Mouse (Mus musculus): ENCODE measurements around the gene Gpc5.
"Not testable (repeated sequence)": the region's sequence is repeated elsewhere in the genome, so short reads cannot be mapped to it uniquely, and the experiment has no call there.

Gene Gpc5

GRCm38 (mm10) chr14:115092081-115092480 lies at the start of gene Gpc5:
Gene Gpc5 (plus strand): TSS chr14:115092215.
- DNase-seq, result peak; percentile 89 to 91

DNA sequence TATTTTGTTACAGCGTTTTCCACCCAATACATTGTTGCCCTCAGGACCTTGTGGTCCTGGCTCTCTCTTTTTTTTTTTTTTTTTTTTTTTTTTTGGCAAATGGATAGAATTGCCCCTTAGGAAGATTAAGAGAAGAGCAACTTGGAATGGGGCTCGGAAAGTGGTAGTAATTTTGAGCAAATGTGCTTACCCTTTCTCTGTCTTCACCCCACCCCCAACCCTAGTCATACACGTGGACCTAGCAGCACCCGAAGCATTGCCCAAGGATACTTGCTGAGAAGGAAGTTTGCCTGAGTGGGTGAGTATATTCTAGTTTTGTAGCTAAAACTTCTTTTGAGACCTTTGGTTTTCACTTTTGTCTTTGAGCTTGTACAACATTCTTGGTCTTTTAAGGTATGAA lies 49.4 kb upstream of the Gpc5 start:
- DNase-seq, result peak in 1 of 2 experiments; percentile 9

DNA sequence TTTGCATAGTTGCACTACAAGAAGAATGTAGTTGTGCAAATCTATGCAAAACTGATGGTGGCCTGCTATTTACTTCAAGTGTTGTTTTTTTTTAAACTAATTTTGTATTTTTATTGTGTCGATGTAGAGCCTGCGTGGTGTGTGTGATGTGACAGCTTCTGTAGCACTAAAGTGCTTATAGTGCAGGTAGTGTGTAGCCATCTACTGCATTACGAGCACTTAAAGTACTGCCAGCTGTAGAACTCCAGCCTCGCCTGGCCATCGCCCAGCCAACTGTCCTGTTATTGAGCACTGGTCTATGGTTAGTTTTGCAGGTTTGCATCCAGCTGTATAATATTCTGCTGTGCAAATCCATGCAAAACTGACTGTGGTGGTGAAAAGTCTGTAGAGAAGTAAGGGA lies 48.0 kb upstream of the Gpc5 start:
- DNase-seq, result no peak

- no peak for DNase-seq
Observed at GRCm38 (mm10) chr14:115045712-115046111, 46.3 kb upstream of the Gpc5 start.

- DNase-seq, result no peak
Observed at GRCm38 (mm10) chr14:115047316-115047715, 44.7 kb upstream of the Gpc5 start.

- no peak for DNase-seq
Observed at GRCm38 (mm10) chr14:115047990-115048862, 43.8 kb upstream of the Gpc5 start.

- no peak for DNase-seq
Observed at GRCm38 (mm10) chr14:115048863-115049566, 43.0 kb upstream of the Gpc5 start.

- no peak for DNase-seq
Observed at GRCm38 (mm10) chr14:115049831-115050230, 42.2 kb upstream of the Gpc5 start.

DNA sequence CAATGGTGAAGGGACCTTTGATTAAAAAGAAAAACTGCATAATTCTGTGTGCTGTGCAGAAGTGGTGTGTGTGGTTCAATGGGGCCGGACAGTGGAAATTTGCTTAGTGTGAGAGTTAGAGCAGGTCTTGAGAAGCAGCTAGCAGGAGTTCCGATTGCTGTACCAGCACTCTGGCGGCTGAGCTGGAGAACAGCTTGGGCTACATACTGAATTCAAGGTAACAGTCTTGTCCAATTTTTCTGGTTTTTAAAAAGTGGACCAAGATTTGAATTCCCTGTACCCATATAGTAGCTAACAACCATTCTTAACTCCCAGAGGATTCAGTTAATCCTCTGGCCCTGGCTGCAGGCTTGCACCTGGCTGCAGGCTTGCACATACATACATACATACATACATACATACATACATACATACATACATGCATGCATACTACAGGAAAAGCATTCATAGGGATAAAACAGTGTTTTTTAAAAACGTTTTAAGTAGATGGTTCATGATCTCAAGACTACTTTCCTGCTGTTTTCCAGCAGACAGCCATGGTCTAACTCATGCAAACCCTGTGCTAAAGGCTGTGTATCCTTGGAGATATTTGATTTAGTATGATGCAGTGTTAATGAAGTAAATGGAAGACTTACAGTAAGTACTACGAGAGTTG lies 40.8 kb upstream of the Gpc5 start:
- DNase-seq, result no peak

DNA sequence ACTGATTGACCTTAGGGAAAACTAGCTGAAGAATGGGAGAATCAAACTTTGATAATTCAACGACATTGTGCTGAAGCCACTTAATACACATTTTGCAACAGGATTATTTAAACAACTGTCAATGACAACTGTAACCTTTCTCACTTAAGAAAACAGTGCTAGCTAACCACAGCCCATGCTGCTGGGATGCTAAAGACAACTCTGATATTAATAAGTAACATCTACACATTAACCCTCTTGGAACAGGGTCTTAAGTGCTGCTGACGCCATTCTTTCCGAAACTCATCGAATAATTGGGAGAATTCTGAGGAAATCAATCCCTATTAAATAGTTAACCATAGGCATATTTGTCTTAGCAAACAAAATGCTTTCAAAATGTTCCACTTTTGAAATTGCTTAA lies 39.6 kb upstream of the Gpc5 start:
- no peak for DNase-seq

DNA sequence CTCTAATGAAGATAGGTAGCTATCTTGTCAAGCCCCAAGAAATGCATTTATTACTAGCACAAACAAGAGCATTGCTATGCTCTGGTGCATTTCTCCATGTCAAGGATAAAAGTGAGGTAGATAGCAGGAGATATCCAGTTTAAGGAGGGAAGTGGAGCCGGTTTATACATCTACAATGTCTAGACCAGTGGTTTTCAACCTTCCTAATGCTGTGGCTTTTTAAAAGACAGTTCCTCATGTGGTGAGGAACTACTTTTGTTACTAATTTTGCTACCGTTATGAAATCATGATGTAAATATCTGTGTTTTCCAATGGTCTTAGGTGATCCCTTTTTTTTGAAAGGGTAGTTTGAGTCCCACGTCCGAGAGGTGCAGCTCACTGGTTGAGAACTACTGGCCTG lies 37.8 kb upstream of the Gpc5 start:
- DNase-seq, result no peak

- no peak for DNase-seq
Observed at GRCm38 (mm10) chr14:115057524-115057923, 34.5 kb upstream of the Gpc5 start.

GRCm38 (mm10) chr14:115066164-115066563 lies 25.9 kb upstream of the Gpc5 start:
- DNase-seq, result not testable (repeated sequence)

DNA sequence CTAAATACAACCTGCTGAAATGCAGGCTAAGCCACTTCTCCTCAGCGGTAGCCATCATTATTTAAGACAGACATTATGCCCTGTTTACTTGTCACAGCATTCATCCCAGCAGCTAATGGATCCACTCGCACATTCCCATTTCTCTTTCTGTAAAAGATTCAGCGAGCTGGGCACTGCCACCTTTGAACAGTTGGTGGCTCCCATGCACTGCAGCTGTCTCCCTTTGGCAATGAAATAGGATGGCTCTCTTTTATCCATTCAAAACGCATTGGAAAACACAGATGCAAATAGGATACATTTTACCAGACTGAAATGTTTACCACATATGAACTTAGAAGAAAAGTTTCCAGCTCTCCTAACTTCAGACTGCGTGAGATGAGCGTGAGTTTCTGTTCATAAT lies 21.5 kb upstream of the Gpc5 start:
- DNase-seq, result peak in 1 of 2 experiments; percentile 23

DNA sequence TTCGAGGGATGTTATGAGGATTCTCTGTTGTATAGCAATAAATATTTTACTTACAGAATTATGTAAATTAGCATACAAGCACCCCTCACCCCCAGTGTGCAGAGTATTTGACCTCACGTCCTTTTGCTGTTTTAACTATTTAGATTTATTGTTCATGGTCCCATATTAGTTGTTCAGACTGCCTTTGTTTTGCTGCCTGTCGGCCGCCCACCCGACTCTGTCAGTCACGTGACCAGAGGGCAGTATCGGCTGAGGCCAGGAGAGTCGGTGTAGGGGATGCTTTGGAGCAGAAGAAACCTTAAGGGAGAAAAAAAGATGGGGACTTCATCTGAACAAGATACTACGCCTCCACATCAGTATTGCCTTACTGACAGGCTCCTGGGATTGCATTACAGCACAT lies 14.7 kb upstream of the Gpc5 start:
- no peak for DNase-seq

- DNase-seq, result no peak
Observed at GRCm38 (mm10) chr14:115078064-115078463, 14.0 kb upstream of the Gpc5 start.

- DNase-seq, result no peak
Observed at GRCm38 (mm10) chr14:115081728-115082502, 10.1 kb upstream of the Gpc5 start.

GRCm38 (mm10) chr14:115090516-115090915 lies 1.5 kb upstream of the Gpc5 start:
- DNase-seq, result no peak

- DNase-seq, result no peak
Observed at GRCm38 (mm10) chr14:115092510-115092909, 495 bp downstream of the Gpc5 start.

DNA sequence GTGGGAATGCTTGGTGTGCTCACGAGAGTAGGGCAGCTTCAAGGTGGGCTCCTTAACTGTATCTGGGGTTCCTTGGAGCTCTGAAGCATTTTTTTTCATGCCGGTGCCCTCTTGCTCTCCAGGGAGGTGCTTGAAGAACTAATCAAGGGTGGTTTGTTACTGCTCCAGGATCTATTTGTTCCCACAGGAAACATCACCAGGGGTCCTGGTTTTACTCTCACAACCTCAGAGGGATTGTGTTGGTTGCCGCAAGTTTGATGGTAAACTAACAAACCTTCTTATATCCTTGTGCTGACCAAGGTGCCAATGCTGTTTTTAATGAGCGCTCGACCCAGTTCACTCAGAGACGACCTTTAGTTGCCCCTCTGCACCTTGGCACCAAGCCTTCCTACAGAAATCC lies 937 bp downstream of the Gpc5 start:
- DNase-seq, result no peak

GRCm38 (mm10) chr14:115100617-115101299 lies 8.7 kb downstream of the Gpc5 start:
- DNase-seq, result no peak

DNA sequence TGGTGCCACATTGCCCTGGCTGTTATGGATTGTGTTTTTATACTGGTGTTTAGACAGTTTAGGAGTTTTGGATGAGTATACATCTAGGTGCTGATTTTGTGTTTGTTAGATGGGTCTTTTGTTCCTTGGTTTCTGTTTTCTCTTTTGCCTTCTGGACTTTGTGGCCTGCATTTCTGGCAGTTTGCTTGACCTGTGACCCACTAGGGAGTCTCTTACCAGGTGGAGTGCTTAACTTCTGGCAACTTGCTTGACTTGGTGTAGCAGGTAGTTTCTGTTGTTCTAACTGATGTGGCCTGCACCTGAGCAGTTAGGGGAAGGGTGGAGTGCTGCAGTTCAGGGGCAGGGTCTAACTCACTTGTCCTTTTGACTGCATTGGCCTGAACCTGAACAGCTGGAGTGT lies 14.3 kb downstream of the Gpc5 start:
- no peak for DNase-seq
